Mouse (Mus musculus) megakaryocyte-erythroid progenitor cell, adult 5-6 weeks (primary cell): Measurements from ENCODE around the gene Kcnma1. TPM values are rescaled to one million over a fixed set of nuclear protein-coding genes. Genes with fewer than 3 reads are reported as not detected.

Source experiments
- ATAC-seq: replicated peaks from 2 replicates; pipeline ENCODE4 v1.8.0; 2016; ENCODE audit warnings: mild to moderate bottlenecking, inconsistent platforms; ENCODE audit not compliant: severe bottlenecking, poor library complexity, low FRiP score, low TSS enrichment
- total RNA-seq, 2 experiments: library from RNA; stranded (forward) in 1 of 2; stranded (reverse) in 1 of 2; fragments of 200-1000, 215-1000 nt in 1 of 2; fragments of >200 nt in 1 of 2; fragmentation: Nextera tagmentation in 1 of 2; gene quantifications; 2 replicates each; pipeline ENCODE4 v1.2.3; 2014 to 2017

Gene Kcnma1
- total RNA-seq, 2 experiments from 2014 or later = not detected

GRCm38 (mm10) chr14:23572778-23573177 is 441.5 kb downstream of the Kcnma1 start:
- ATAC-seq = no peak

DNA sequence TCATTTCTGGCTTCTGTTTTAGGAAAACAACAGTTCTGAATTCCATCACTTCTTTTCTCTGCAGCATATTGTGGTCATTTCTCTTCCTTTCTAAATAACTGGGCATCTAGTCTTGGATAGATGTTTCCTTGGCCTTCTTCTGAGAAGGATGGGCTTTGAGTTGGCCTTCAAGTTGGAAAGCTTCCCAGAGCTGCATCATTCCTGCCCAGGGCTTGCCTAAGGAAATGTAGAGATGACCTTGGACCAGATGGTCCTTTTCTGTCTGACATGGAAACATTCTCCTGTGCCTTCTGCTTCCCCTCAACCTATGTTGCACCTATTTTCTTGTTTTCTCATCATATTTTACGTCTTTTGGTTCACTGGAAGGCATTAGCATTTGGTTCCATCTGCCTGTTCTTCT is 444.0 kb downstream of the Kcnma1 start:
- ATAC-seq = no peak

- no peak for ATAC-seq
Observed at GRCm38 (mm10) chr14:23565931-23566330, 448.4 kb downstream of the Kcnma1 start.

GRCm38 (mm10) chr14:23564474-23564873 is 449.8 kb downstream of the Kcnma1 start:
- ATAC-seq = no peak

DNA sequence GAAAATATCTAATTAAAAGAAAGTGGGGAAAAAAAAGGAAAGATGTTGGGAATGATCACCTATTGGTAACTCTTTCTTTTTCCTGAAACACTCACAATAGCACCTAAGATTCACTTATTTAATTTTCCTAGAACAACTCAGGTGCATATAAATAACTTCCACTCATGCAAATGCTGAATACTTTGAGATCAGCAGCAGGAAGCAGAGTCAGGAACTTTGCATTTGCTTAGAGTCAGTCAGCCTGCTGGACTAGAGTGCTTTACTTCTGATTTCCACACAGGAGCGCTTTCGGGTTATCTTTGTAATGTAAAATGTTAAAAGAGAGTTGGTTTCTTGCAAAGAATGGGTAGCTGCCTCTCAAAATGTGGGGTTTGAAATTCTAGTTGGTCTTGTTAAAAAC is 451.1 kb downstream of the Kcnma1 start:
- no peak for ATAC-seq

DNA sequence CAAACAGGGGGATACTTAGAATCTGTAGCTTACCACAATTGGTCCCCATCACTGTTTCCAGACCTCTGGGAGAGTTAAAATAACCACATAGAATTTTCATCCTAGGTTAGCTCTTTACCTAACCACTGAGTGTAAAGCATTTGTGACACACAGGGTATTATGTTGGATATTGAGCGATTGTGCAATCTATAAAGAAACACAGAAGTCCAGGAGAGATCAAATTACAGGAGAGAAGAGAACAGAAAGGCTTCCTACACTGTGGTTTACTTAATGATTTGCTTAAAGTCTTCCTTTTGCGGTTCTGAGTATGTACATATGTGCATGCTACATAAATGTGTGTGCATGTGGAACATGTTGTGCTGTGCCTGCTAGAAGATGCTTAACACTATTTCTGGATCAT is 458.6 kb downstream of the Kcnma1 start:
- ATAC-seq = no peak

DNA sequence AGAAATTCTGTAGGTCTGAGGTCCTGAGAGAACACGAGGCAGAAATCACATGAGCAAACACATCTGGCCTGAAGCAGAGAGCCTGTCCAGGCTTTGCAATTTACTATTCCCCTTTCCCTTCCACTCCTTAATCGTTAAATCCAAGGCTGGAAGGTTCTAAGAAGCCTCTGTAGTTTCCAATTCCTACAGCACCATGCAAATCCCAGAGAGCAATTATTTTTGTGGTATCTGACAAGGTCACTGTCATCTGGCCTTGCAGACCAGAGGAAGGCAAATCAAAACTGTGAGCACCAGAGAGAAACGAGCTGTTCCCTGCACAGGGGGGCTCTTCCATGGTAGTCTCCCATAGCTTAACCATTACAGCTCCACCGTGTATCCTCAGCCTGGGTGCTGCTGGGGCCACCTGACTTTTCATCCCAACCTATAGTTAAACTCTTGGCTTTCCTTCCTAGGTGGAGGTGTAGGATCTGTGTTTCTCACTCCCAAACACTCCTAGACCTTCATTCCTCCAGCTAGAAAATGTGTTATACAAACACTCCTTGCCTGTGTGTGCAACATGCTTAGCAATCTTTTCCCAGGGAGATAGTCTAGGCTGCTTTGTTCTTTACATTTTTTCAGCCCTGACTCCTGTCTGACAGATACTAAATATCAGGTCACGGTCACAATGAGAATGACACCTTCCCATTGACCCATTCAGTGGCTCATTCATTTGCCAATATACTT is 461.9 kb downstream of the Kcnma1 start:
- ATAC-seq = no peak

DNA sequence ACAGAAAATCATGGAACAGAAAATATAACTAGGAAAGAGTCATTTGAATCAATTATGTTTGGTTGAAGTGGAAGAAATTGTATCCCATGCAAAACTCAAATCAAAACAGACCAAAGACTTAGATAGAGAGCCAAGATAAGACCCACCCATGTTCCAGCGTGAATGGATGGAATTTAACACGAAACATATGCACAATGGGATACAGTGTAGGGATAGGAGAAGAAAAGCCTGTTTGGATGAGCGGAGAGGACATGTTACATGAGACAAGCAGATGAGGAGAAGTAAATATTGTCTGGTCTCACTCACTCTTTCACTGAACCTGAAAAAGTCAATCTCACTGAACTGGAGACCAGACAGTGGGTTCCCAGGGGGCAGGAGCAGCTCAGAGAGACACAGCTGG is 463.8 kb downstream of the Kcnma1 start:
- no peak for ATAC-seq

GRCm38 (mm10) chr14:23542131-23542530 is 472.2 kb downstream of the Kcnma1 start:
- ATAC-seq = no peak

DNA sequence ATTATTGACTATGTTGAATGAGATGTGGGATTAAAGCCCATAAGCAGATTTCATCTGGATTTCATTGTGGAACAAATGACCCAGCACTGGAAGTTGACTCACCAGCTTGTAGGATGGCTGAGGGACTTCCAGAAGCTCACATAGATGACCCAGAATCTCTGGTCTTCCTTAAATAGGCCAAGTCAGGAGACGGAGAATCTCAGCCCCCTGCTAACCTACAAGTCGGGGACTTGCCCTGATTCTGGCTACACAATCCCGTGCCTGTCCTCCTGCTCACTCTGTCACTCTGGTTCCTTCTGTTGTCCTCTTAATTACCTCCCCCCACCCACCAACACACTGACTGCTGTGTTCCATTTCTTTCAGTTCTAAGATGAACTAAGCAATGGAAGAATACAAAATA is 474.7 kb downstream of the Kcnma1 start:
- ATAC-seq = no peak

DNA sequence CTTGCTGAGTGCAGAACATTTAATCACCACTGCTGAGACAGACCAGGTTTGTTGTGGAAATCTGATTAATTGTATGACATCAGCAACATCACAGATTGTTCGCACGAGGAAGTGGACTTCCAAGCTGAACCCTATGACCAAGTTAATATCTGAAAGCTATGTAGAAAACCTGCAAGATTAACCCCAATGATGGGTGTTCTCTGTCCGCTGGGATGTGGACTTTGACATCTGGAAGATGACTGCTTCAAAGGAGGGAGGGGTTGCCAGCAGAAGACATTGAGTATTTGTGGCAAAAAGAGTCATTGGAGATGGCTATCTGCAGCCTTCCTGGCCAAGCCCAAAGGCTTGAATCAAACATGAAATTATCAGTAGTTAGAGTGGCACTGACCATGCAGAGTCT is 480.9 kb downstream of the Kcnma1 start:
- no peak for ATAC-seq

DNA sequence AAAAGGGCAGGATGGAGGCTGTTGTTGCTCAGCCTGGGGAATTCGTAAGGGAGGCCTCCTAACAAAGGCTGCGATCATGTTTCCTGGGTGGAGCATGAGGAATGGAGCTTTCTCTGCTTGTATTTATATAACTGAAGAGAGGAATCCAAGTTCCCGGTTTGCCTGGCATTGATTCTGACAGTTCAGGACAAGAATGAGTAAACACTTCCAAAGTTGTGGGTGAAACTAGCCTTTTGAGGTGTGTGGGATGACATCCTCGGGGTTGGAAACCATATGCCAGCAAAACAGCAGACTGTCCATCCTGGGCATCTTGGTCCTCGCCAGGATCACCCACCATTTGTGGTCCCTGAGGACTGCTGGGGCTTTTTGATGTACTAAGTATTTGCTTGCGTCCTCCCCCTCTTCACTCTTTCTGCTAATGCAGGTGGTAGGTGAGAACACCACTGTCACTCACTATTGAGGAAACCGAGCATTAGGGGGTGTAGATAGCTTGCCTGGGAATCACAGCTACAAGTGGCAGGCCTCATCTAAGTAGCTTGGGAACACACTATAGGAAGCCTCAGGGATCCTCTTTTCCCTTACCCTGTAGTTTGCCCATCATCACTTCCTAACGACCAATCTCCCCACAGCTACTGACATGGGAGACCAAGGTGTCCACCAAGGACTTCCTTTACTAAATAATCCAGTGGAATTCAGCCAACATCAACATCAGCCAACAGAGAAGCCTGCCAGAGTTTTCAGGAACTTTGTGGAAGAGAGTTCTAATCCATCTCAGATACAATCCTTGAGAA is 482.4 kb downstream of the Kcnma1 start:
- ATAC-seq = no peak

DNA sequence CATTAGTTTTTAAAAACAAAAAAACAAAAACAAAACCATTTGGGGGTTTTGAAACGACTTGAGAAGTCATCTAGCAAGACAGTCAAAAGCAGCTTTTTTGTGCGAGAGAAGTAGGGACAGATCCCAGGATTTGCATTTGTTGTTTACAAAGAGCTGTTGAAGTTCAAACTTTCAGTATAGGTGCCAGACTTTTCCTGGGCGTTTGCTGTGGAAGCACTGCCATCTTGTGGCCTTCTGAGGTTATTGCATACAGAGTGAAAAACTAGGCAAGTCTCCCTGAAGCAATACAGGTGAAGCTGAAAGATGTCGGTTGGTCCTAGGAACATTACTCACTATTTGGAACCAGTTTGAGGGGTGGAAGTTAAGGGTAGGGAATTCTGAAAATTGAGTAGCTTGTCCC is 484.6 kb downstream of the Kcnma1 start:
- ATAC-seq = 0 out of 2 replicates have a peak, but pooled peaks have one; percentile 50

GRCm38 (mm10) chr14:23529229-23529628 is 485.1 kb downstream of the Kcnma1 start:
- no peak for ATAC-seq

DNA sequence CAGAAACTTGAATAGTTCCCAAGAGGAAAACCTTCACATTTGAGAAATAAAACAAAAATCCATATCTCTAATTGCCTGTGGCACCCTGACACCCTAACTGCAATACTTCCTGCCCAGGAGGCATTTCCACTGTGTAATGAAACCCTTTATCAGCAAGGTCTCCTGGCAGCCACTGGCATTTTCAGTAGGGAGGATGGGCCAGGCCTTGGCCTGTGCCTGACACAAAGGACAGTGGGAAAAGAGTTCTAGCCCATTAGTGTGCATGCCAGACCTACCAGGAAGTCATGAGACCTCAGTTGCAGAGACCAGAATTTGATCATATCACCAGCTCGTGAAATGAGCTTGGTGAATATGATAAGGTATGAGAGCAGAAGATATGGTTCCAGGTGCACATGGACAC is 488.4 kb downstream of the Kcnma1 start:
- ATAC-seq = no peak

DNA sequence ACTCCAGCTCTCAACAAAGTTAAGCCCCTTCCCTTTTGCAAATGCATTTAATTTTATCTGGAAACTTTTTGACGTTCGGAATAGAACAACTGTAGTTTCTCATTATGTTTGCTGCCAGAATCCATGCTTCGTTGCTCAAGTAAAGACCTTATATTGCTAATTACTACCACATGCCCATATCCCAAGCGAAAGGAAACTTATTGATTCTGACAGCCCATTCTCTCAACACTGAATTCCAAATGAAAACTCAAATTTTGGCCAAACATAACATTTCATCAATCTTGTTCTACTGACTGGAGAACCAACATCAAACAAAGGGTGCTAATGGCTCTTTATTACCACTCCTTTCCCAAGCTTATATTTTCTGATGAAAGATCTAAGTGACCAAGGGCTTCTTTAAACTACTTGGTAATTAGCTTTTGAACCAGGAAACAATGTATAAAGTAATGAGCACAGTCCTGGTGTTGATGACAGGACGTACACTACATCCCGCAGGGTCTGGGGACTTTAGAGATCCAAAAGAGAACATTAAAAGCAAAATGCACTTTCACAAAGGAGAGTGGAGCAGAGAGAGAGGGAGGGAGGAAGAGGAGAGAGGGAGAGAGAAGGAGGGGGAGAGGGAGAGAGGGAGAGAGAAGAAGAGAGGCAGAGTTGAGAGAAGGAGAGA is 490.3 kb downstream of the Kcnma1 start:
- ATAC-seq = no peak

DNA sequence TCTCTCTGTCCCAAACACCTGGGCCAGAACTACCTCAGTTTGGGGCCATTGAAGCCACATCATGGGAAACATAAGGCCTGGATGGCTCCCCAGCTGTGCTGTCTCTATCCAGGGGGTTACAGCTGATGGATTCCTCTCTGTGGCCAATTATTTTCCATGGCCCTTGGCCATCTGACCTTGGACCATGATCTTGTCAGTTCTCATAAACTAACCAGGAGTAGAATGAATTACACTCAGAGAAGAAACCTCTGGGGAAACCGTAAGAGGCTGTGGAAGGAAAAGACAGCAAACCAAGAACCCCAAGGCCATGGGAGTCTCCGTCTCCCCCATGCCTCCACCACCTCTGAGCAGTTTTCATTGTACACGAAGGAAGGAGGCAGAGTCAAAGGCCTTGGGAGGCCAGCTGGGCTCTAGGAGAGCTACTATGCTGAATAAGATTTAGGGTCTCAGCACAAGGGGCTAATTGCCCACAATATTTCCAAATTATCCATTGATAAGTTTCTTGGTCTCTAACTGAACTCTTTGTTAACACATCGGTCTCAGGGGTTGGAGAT is 491.6 kb downstream of the Kcnma1 start:
- ATAC-seq = no peak

- no peak for ATAC-seq
Observed at GRCm38 (mm10) chr14:23521080-23521684, 493.1 kb downstream of the Kcnma1 start.

DNA sequence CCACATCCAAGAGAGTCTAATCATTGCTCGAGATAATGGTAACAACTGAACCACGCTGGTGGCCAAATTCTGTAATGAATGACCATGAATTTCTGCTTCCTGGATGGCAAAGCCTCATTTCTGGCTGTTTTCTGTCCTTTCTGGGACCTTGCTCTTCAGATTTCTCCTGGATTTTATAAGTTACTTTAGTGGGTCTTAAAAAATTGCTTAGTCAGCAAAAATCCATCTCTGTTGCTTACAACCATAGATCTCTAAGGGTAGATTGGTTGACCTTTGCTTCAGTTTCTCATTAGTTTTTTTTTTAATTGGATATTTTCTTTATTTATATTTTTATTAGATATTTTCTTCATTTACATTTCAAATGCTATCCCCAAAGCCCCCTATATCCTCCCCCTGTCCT is 496.9 kb downstream of the Kcnma1 start:
- ATAC-seq = no peak

- no peak for ATAC-seq
Observed at GRCm38 (mm10) chr14:23509792-23510191, 504.5 kb downstream of the Kcnma1 start.
